Mouse (Mus musculus) neural tube, embryonic 12.5 days (tissue): ENCODE measurements around the gene Sgip1. TPM values are rescaled to one million over a fixed set of nuclear protein-coding genes. Genes with fewer than 3 reads are reported as not detected.

Experiments used
- ATAC-seq: fragments of 200-750 bp; cut with Nextera tagmentation; 2 replicates; pipeline ENCODE4 v1.8.0; 2017; ENCODE audit warnings: low read depth, mild to moderate bottlenecking, moderate TSS enrichment, moderate library complexity; ENCODE audit not compliant: low FRiP score
- H3K27ac ChIP-seq: fragments of 300-500 bp; sonication (generic); 2 replicates; pipeline ENCODE4 v1.5.1; 2016
- H3K27me3 ChIP-seq: fragments of 300-500 bp; sonication (generic); replicated peaks from 2 replicates; pipeline ENCODE4 v1.6.1; 2016; ENCODE audit warnings: mild to moderate bottlenecking
- H3K36me3 ChIP-seq: fragments of 300-500 bp; sonication (generic); 2 replicates; pipeline ENCODE4 v1.6.1; 2016; ENCODE audit warnings: mild to moderate bottlenecking
- H3K4me1 ChIP-seq: fragments of 300-500 bp; sonication (generic); 2 replicates; pipeline ENCODE4 v1.6.1; 2016
- H3K4me2 ChIP-seq: fragments of 300-500 bp; sonication (generic); replicated peaks from 2 replicates; pipeline ENCODE4 v1.6.1; 2016; ENCODE audit warnings: mild to moderate bottlenecking
- H3K4me3 ChIP-seq: fragments of 300-500 bp; sonication (generic); 2 replicates; pipeline ENCODE4 v1.5.1; 2016
- H3K9ac ChIP-seq: fragments of 300-500 bp; sonication (generic); 2 replicates; pipeline ENCODE4 v1.6.1; 2016; ENCODE audit warnings: mild to moderate bottlenecking
- H3K9me3 ChIP-seq: fragments of 300-500 bp; sonication (generic); 2 replicates; pipeline ENCODE4 v1.6.1; 2016; ENCODE audit warnings: mild to moderate bottlenecking
- WGBS: fragments of 180-500 bp; shearing (Covaris S2); methylation state at CpG from one replicate; pipeline ENCODE4 v1.1.7; 2016; 5-methylcytosine and 5-hydroxymethylcytosine counted together
- polyA plus RNA-seq: library from polyadenylated mRNA; unstranded; fragments of >200 nt; fragmentation: Nextera tagmentation; extraction: Ambion mirVana; gene quantifications from 2 replicates; pipeline ENCODE4 v1.2.1, GENCODE M21; 2016

Sgip1 gene
- polyA plus RNA-seq, 1 experiment from 2014 or later = 43.3 TPM

DNA sequence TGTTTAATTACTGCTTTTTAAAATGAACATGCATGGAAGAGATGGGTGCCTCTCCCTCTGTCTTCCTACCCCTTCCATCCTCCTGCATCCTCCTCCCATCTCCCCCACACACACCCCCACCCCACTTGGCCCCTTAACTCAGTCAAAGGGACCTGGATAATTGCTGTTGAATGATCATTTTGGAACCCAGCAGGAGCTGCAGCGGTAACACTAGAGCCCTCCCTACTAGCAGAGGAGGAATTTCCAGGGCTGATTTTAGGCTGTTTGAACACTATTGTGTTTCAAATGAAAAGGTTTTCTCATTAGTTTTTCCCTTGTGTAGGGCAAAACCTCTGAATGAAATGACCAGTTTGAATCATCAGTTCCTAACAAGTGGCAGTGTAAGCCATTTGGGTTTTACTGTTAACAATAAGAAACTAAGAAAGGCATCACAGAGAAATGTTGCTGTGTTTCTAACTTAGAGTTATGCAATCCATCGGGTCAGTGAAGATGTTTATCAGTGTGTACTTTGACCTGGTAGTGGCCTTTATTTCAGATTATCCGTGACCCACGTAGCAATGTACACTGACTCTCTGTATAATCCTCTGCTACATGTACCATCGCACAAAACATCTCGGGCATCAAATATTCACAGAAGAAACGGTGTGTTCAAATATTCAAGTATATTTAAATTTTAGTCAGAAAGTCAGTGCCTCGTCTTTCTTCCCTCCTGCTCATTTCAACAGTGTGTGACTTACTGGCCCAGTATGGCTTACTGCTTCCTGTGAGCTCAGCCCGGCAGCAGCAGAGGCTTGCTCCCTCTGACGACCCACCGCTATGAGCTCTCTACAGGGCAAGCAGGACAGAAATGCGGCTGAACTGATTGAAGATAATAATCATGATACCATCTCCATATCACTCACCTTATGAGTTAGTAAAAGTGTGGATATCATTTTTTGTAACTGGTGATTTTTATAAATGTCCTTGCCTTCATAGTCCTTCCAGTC is 235.5 kb downstream of the Sgip1 start:
- H3K4me2 ChIP-seq = no peak overlapping the region
- H3K27me3 ChIP-seq = peaks cover 5% of the 10 kb centered on the region; the same call in 1 of the 2 replicates
- no peaks in the 10 kb centered on the region for H3K9me3 ChIP-seq
- WGBS = 22% methylated on average over 12 of the region's 12 CpGs
- H3K4me1 ChIP-seq = peaks cover 15% of the 10 kb centered on the region
- no peak overlapping the region for H3K4me3 ChIP-seq
- no peaks in the 10 kb centered on the region for H3K36me3 ChIP-seq
- no peak for ATAC-seq
- H3K27ac ChIP-seq = no peak overlapping the region
- no peak overlapping the region for H3K9ac ChIP-seq

DNA sequence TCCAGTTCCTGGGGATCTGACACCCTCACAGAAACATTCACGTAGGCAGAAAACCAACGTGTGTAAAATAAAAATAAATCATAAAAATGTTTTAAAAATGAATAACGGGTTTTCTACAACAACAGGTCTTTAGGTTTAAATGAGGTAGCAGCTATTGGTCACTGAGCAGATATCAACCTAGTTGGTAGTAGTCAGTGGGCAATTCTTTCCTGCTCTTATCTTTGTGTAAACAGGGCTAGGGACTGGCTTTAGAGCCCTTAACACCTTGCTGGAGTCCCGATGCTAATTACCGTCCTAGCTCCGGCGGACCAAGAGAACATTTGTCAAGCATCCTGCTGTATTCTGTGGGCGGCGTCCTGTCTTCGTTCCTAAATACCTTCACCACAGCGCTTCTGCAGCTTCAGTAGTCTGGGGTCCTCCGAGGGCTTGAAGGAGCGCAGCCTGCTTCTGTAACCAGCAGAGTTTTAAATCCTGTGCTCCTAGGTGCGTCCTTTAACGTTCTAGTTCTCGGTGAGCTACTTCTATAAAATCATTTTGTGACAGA is 236.8 kb downstream of the Sgip1 start:
- no peak overlapping the region for H3K9ac ChIP-seq
- peak overlapping the region; percentile 23; the same call in 1 of the 2 replicates for H3K4me3 ChIP-seq
- H3K4me2 ChIP-seq = peak overlapping the region; percentile 64
- WGBS = 12% methylated on average over 16 of the region's 16 CpGs
- no peaks in the 10 kb centered on the region for H3K9me3 ChIP-seq
- H3K27me3 ChIP-seq = peaks cover 5% of the 10 kb centered on the region; the same call in 1 of the 2 replicates
- H3K27ac ChIP-seq = no peak overlapping the region
- H3K36me3 ChIP-seq = no peaks in the 10 kb centered on the region
- 0 out of 2 replicates have a peak, but pooled peaks have one; percentile 14 for ATAC-seq
- peaks cover 15% of the 10 kb centered on the region for H3K4me1 ChIP-seq

DNA sequence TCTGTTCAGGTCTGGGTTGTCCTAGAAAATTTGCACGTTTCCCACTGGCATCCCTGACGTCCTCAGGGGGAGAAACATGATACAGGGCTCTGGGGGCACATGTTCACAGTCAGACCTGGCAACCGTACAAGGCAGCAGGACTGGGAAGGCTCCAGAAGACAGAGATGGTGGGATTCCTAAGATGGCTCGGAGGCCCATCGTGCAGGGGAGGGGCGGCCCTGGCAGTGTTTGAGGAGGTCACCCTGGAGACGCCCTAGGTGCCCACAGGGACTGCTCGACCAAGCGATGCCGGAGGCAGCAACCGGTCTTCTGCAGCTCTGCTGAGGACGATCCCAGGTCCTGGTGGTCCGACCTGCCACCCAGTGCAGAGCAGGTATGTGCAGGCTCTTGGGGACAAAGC is 237.3 kb downstream of the Sgip1 start, which contains the start of gene Tctex1d1:
Tctex1d1 (plus strand) TSS at position 167 of the 400 bp plus-strand sequence.
- Histone ChIP-seq H3K4me1 (peaks cover 15% of the 10 kb centered on the region), H3K9me3 (no peaks in the 10 kb centered on the region), H3K27ac (no peak within 1 kb of the TSS), H3K36me3 (no peaks in the 10 kb centered on the region), H3K4me2 (peak within 1 kb of the TSS; percentile 64), H3K9ac (peak within 1 kb of the TSS; percentile 33; the same call in 1 of the 2 replicates), H3K4me3 (peak within 1 kb of the TSS; percentile 23), H3K27me3 (peaks cover 5% of the 10 kb centered on the region; the same call in 1 of the 2 replicates)
- WGBS = 4% methylated on average over 13 of the region's 13 CpGs
- ATAC-seq = peak; percentile 72

DNA sequence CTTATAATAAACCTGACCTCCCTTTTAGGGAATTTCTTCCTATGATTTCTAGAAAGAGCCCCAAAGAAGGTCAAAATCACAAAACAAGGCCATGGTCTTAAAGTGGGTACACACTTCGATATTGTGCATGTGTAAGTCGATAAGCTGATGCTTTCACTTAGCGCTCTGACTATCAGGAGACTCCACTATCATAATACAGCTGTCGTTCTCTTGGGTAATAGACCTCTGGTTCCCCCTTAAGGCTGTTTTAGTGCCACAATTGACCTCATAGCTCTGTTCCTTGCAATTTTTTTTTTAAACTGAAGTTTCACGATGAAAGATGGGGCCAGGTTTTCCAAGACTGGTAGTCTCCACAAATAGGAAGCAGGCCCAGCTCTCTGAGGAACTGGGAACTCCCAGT is 238.3 kb downstream of the Sgip1 start:
- Histone ChIP-seq H3K27me3 (peaks cover 5% of the 10 kb centered on the region; the same call in 1 of the 2 replicates), H3K36me3 (no peaks in the 10 kb centered on the region), H3K9me3 (no peaks in the 10 kb centered on the region), H3K4me2 (peak overlapping the region; percentile 64; the same call in 1 of the 2 replicates), H3K4me1 (peaks cover 15% of the 10 kb centered on the region), H3K27ac (no peak overlapping the region), H3K9ac (no peak overlapping the region), H3K4me3 (no peak overlapping the region)
- ATAC-seq = no peak
- 61% methylated on average over 5 of the region's 5 CpGs for WGBS

DNA sequence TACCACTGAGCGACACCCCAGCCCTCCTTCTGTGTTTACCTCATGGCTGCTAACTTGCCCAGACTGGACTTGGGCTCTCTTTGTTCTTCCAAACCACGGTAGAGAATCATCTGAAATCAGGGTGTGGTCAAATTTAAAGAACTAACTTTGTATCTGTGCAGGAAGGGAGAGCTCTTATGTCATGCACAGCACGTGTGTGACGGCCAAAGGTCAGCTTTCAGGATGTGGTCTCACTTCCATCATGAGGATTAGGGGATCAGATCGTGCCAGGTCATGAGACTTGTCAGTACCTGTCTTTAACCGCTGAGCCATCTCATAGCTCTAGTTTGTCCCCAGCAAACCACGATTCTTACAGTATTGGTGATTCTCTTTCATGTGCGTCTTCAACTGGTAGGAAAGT is 240.6 kb downstream of the Sgip1 start:
- no peaks in the 10 kb centered on the region for H3K9me3 ChIP-seq
- peaks cover 5% of the 10 kb centered on the region; the same call in 1 of the 2 replicates for H3K27me3 ChIP-seq

DNA sequence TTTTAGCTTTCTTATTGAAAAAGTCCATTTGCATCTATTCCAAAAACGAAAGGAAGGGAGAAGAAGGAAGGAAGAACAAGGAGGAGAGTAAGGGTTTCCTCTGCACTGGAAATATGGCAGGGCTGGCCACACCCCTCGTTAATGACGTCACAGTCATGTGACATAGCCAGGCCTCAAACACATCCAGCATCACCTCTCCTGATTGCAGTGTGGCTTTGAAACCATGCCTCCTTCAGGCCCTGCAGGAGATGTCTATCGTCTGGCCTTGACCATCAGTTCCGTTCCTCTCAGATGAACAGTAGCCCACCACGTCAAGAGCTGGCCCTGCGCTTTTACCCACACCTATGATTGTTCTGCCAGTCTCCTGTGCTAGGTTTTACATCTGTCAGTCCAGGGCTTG is 245.1 kb downstream of the Sgip1 start:
- H3K4me2 ChIP-seq = no peak overlapping the region
- H3K36me3 ChIP-seq = no peaks in the 10 kb centered on the region
- H3K4me3 ChIP-seq = no peak overlapping the region
- no peaks in the 10 kb centered on the region for H3K27me3 ChIP-seq
- no peak overlapping the region for H3K27ac ChIP-seq
- 0 out of 2 replicates have a peak, but pooled peaks have one; percentile 25 for ATAC-seq
- no peak overlapping the region for H3K9ac ChIP-seq
- H3K9me3 ChIP-seq = no peaks in the 10 kb centered on the region
- no peaks in the 10 kb centered on the region for H3K4me1 ChIP-seq
- 79% methylated on average over 7 of the region's 7 CpGs for WGBS

More for the DNA sequence above, 240.6 kb downstream of the Sgip1 start:
- no peak overlapping the region for H3K4me2 ChIP-seq
- H3K4me3 ChIP-seq = no peak overlapping the region
- no peak overlapping the region for H3K27ac ChIP-seq
- ATAC-seq = no peak
- peaks cover 11% of the 10 kb centered on the region for H3K4me1 ChIP-seq
- H3K9ac ChIP-seq = no peak overlapping the region
- WGBS = 91% methylated on average over 8 of the region's 8 CpGs
- no peaks in the 10 kb centered on the region for H3K36me3 ChIP-seq

DNA sequence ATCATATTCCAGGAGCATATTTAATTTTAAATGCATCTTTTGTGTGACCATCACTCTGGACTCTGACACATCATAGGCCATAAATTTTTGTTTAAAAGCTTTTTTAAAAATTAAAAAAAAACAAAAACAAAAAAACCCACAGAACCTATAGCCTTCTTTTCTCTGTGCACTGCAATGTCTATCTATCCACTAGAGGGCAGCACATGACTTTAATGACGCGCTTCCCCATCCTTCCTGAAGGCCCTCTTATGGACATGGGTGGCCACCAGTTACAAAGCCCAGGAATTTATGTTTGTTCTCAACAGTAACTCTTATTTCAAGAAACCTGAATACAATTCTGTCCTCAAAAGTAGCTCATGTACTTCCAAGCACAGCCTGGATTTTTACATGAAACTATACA is 245.8 kb downstream of the Sgip1 start:
- Histone ChIP-seq H3K9ac (no peak overlapping the region), H3K27ac (no peak overlapping the region), H3K9me3 (no peaks in the 10 kb centered on the region), H3K4me2 (no peak overlapping the region), H3K27me3 (no peaks in the 10 kb centered on the region), H3K4me1 (no peaks in the 10 kb centered on the region), H3K4me3 (no peak overlapping the region), H3K36me3 (no peaks in the 10 kb centered on the region)
- 0% methylated on average over 2 of the region's 2 CpGs for WGBS
- ATAC-seq = peak; percentile 76

DNA sequence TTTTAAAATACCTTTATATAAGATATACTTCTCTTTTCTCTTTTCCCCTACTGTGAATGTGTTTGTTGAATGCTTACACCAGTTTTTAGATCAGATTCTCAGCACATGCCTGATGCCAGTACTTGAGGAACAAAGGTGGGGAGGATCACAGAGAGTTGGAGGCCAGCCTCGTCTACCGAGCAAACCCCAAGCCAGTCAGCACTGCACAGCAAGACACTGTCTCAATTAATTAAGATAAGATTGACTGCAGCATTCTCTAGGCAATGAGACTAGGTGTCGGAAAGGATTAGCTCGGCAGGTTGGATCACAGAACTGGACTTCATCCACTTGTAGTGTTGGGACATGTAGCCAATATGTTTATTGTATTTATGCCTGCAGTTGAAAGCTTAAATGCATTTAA is 246.2 kb downstream of the Sgip1 start:
- H3K9me3 ChIP-seq = no peaks in the 10 kb centered on the region
- H3K36me3 ChIP-seq = no peaks in the 10 kb centered on the region
- no peak overlapping the region for H3K4me3 ChIP-seq
- no peaks in the 10 kb centered on the region for H3K27me3 ChIP-seq
- H3K27ac ChIP-seq = no peak overlapping the region
- 70% methylated on average over 4 of the region's 4 CpGs for WGBS
- H3K4me2 ChIP-seq = no peak overlapping the region
- 0 out of 2 replicates have a peak, but pooled peaks have one; percentile 33 for ATAC-seq
- no peaks in the 10 kb centered on the region for H3K4me1 ChIP-seq
- H3K9ac ChIP-seq = no peak overlapping the region

DNA sequence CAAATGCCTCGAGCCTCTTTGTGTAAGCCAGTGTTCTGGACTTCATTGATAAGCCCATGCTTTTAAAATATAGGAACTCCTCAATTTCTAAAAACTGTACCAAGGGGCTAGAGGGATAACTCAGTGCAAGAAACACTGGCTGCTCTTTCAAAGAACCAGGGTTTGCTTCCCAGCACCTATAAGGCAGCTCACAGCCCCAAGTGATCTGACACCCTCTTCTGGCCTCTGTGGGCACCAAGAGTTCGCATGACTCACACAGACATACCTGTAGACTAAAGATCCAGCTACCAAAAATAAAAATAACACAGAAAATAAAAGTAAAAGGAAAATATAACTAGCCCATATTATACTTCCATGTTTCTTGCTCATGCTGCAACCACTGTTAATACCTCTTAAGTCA is 246.7 kb downstream of the Sgip1 start:
- Histone ChIP-seq H3K4me2 (no peak overlapping the region), H3K4me1 (no peaks in the 10 kb centered on the region), H3K36me3 (no peaks in the 10 kb centered on the region), H3K9ac (no peak overlapping the region), H3K27ac (no peak overlapping the region), H3K4me3 (no peak overlapping the region), H3K9me3 (no peaks in the 10 kb centered on the region), H3K27me3 (no peaks in the 10 kb centered on the region)
- no peak for ATAC-seq
- 79% methylated on average over 2 of the region's 2 CpGs for WGBS

DNA sequence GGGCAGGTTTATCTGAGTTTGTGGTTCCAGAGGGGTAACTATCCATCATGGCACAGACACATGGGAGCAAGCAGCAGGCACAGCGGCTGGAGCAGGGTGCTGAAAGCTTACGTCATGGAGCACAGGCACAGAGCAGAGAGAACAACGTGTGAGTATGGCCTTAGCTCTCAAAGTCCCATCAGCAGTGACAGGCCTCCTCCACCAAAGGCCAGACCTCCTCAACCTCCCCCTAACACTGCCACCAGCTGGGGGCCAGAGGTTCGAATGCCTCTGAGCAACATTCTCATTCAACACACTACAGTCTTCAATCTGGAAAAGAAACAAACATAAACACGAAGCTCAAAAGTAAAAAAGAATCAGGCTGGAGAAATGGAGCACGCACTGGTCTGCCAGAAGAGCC is 247.4 kb downstream of the Sgip1 start:
- 77% methylated on average over 6 of the region's 6 CpGs for WGBS
- H3K4me3 ChIP-seq = no peak overlapping the region
- no peak overlapping the region for H3K4me2 ChIP-seq
- H3K9ac ChIP-seq = no peak overlapping the region
- no peaks in the 10 kb centered on the region for H3K9me3 ChIP-seq
- no peaks in the 10 kb centered on the region for H3K36me3 ChIP-seq
- H3K27me3 ChIP-seq = no peaks in the 10 kb centered on the region
- H3K4me1 ChIP-seq = no peaks in the 10 kb centered on the region
- ATAC-seq = no peak
- no peak overlapping the region for H3K27ac ChIP-seq

DNA sequence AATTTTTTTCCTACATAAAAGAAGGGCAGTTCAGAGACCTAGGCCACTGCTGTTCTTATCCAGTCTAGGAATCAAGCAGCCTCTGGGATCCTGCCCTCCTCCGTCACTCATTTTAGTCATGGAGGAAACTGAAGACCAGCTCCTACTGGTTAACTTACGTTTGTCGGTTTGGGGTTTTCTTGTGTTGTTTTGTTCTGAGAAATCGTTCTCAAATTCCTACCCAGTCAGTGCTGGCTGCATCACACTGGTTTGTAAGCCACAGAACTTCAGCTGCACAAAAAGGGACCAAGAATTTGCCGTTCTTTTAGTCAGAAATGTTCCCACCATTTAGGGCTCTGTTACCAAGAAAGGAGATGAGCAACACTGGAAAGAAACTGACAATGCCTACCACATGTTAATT is 248.3 kb downstream of the Sgip1 start:
- Histone ChIP-seq H3K9ac (no peak overlapping the region), H3K27ac (no peak overlapping the region), H3K4me1 (no peaks in the 10 kb centered on the region), H3K36me3 (no peaks in the 10 kb centered on the region), H3K4me3 (no peak overlapping the region), H3K27me3 (no peaks in the 10 kb centered on the region), H3K4me2 (no peak overlapping the region), H3K9me3 (no peaks in the 10 kb centered on the region)
- 82% methylated on average over 5 of the region's 5 CpGs for WGBS
- no peak for ATAC-seq

DNA sequence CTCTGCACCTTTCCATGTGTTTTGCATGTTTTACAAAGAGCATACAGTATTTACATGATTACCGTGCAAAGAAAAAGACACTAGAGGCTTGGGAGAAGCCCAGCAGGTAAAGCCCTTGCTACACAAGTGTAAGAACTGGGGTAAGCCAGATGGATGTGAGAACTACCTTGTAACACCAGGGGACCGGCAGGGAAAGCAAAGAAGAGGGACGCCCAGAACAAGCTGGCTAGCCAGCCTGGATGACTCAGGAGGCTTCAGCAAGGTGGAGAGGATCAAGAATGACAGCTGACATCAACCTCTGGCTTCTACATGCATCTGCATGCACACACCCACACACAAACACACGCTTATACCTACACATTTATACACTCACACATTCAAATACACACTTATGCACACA is 248.9 kb downstream of the Sgip1 start:
- H3K9me3 ChIP-seq = no peaks in the 10 kb centered on the region
- ATAC-seq = no peak
- no peaks in the 10 kb centered on the region for H3K36me3 ChIP-seq
- 83% methylated on average over 4 of the region's 4 CpGs for WGBS
- no peaks in the 10 kb centered on the region for H3K4me1 ChIP-seq
- no peak overlapping the region for H3K4me3 ChIP-seq
- H3K27ac ChIP-seq = no peak overlapping the region
- H3K9ac ChIP-seq = no peak overlapping the region
- no peaks in the 10 kb centered on the region for H3K27me3 ChIP-seq
- H3K4me2 ChIP-seq = no peak overlapping the region
